Mouse (Mus musculus) macrophage (primary cell): ENCODE measurements around the gene Cald1. TPM values are rescaled to one million over a fixed set of nuclear protein-coding genes. Genes with fewer than 3 reads are reported as not detected.

Source experiments
- H3K27ac ChIP-seq: fragments of 350-480 bp; formaldehyde crosslinking; 2 replicates; pipeline ENCODE4 v1.9.0; 2021
- H3K36me3 ChIP-seq: fragments of 350-480 bp; formaldehyde crosslinking; 2 replicates; pipeline ENCODE4 v1.9.0; 2021; ENCODE audit errors: inconsistent target
- H3K4me3 ChIP-seq: fragments of 350-480 bp; formaldehyde crosslinking; 2 replicates; pipeline ENCODE4 v1.9.0; 2021; ENCODE audit errors: inconsistent target
- H3K79me2 ChIP-seq: fragments of 350-480 bp; formaldehyde crosslinking; 2 replicates; pipeline ENCODE4 v1.9.0; 2021; ENCODE audit errors: inconsistent target
- WGBS: methylation state at CpG from one replicate; pipeline ENCODE4 v1.1.7; 2026; ENCODE audit warnings: inconsistent platforms; ENCODE audit not compliant: missing documents; 5-methylcytosine and 5-hydroxymethylcytosine counted together
- polyA plus RNA-seq: library from polyadenylated mRNA; stranded (reverse); fragments of 250-400 nt; gene quantifications from 3 replicates; pipeline ENCODE4 v1.2.4, GENCODE M21; 2018; ENCODE audit warnings: inconsistent platforms
- total RNA-seq, 78 experiments: library from RNA; depleted of rRNA; stranded (reverse); fragments of 250-400 nt; gene quantifications; 1 replicate in 9 of 78; 2 replicates in 24 of 78; 3 replicates in 43 of 78; 4 replicates in 2 of 78; pipeline ENCODE4 v1.2.4; 2018; ENCODE audit warnings: inconsistent platforms in 56 of 78

Cald1 gene
- total RNA-seq (2018; cell fraction: chromatin; rRNA removed), result 10 to 100 TPM in 1 of 26 experiments, 1 to 10 TPM in 12, under 1 TPM in 10, not detected in 3; 0.25 to 54.6 (median 1.1) TPM
- total RNA-seq (2018; cell fraction: cytosol; rRNA removed), result 1 to 10 TPM in 1 of 26 experiments, under 1 TPM in 25; 0.03 to 1.0 (median 0.46) TPM
- 1 to 10 TPM in 7 of 26 experiments, under 1 TPM in 11, not detected in 8; 0.17 to 9.6 (median 0.76) TPM for total RNA-seq (2018; cell fraction: nucleus; rRNA removed)
- polyA plus RNA-seq, result 0.71 to 4.8 TPM (median 1.5 TPM) in 3 replicates

DNA sequence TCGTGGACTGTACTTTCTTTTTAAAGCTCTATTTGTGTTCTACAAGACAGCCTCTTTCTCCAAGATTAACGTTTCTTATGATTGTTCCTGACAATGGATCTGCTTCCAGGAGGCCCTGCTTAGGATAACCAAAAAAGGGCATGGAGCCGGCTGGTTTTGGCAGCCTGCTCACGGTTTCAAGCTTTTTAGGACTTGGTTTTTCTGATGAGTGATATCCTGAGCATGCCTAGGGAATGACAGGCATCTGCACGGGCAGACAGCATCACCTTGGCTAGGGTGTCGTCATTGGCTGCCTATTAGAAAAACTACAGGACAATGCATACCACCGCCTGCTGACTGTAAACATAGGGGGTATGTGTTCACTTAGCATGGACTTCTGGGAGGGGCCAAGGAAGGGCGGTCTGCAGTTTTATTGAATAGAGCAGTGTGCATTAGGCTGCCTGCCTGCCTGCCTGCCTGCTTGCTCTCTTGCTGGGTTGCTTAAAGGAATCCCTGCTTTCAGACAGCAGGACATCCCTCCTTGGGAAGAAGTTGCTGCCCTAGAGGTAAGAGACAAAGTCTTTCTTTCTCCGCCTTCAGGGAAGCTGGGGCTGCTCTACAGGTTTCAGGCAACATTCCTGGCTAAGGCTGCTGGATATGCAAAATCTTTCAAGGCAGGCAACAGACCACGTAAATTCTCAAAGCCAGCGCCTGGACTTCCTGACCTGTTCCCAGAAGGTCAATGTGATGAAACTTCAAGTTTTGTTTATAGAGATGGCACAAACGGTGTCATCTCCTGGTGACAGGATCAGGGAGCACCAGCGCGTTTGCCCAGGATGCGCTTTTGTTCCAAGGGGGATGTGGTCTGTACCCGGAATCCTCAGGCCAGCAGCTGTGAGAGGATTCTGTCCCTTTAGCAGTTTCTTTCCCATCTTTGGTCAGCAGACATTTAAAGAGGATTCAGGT, at the start of gene Cald1:
Gene Cald1, plus strand, starts transcription at position 380 of the 945 bp plus-strand sequence.
- no peaks in the 10 kb centered on the region for H3K79me2 ChIP-seq
- H3K27ac ChIP-seq, result no peak within 1 kb of the TSS
- WGBS, result 45% methylated on average over 16 of the region's 16 CpGs
- no peak within 1 kb of the TSS for H3K4me3 ChIP-seq
- H3K36me3 ChIP-seq, result no peaks in the 10 kb centered on the region

DNA sequence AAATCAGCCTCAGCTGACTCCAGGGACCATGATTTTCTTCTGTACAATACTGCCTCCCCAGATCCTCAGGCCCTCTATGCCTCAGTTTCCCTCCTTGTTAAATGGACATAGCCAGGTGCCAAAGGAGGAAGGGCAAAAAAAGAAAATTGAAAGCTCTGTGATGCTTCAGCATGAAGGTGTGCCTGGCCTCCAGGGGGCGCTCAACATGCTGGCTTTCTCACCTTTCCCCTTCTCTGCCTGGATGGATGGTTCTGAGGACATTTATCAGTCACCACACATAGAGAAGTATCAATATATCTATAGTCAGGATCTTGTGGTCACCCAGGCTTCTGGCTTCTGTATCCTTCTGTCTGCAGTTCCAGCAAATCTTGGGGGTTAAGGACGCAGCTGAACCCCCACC, 49.3 kb upstream of the Cald1 start:
- no peak overlapping the region for H3K27ac ChIP-seq
- H3K79me2 ChIP-seq, result no peaks in the 10 kb centered on the region
- H3K4me3 ChIP-seq, result no peak overlapping the region
- WGBS, result 46% methylated on average over 2 of the region's 2 CpGs
- H3K36me3 ChIP-seq, result no peaks in the 10 kb centered on the region

DNA sequence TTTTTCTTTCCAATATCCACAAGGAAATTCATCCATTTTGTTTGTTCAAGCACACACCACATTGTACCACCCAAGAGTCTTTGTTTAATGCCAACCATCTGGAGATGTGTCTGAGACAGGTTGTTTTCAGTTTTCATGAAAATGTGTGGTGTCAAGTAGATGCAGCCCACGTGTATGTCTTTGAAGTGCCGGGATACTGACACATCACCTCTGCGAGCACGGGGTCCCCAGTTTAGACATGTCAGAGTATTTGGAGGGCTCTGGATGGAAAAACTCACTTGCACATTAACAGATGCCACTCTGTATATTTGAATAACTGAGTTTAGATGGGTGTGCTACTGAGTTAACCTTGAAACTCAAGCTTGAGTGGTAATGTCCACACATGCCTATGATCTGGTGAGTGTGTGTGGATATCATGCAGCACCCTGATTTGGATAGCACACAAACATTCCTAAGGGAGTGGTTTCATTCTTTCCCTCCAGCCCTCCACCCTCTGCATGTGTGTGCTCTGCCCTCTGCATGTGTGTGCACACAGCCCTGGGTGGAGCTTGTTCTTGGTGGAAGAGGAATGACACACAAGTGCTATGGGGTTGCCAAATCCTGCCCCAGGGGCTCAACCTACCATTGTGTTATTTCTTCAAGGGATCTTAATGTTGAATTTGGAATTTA, 45.7 kb upstream of the Cald1 start:
- H3K4me3 ChIP-seq, result no peak overlapping the region
- WGBS, result 89% methylated on average over 3 of the region's 4 CpGs
- no peaks in the 10 kb centered on the region for H3K36me3 ChIP-seq
- no peaks in the 10 kb centered on the region for H3K79me2 ChIP-seq
- no peak overlapping the region for H3K27ac ChIP-seq

DNA sequence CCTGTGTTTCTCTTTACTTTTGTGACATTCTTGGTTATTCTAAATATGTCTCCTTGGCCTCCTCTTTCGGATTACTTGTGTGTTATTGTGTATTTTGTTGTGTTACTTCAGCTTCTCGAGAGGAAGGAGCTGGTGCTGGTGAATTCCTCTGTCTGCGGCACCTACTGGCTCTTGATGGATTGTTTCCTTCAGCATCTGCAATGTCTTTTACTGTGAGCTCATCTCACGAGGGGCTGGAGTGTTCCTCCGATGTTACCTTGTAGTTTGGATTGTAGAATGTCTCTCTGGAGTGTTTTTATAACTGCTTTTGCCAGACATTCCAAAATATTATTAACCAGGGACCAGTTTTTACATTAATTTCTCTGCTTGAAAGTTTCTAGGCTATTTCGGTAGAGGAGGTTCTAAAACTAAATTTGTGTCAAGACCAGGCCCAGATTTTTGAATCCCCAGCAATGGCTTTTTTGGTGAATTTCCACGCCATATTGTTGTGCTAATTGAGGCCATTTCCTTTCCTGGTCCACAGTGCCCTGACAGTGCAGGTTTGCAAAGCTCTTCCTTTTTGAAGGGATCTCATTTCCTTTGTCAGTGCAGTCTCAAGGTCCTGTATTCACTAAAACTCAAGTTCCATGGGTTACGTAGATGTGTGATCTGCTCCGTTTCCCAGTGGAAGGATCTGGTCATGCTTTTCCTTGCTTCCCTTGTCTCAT, 43.9 kb upstream of the Cald1 start:
- WGBS, result 81% methylated on average over 9 of the region's 9 CpGs
- no peak overlapping the region for H3K27ac ChIP-seq
- no peak overlapping the region for H3K4me3 ChIP-seq
- no peaks in the 10 kb centered on the region for H3K79me2 ChIP-seq
- H3K36me3 ChIP-seq, result no peaks in the 10 kb centered on the region

DNA sequence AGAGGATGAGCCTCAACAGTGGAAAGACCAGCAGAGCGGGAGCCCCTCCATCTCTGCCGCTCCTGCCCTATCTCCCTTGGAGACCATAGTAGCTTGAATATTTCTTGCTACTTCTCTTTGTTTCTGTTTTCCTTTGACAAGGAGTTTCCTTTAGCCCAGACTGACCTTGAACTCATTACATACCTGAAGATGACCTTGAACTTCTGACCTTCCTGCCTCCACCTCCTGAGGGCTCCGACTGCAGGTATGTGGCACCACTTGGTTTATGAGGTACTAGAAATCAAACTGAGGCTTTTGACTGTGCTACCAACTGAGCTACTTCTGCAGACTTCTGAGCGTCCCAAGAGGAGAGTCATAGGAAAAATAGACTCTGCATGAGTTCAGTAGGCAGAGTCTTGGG, 38.8 kb upstream of the Cald1 start:
- Histone ChIP-seq H3K27ac (no peak overlapping the region), H3K36me3 (no peaks in the 10 kb centered on the region), H3K4me3 (no peak overlapping the region), H3K79me2 (no peaks in the 10 kb centered on the region)
- 90% methylated on average over 4 of the region's 4 CpGs for WGBS

DNA sequence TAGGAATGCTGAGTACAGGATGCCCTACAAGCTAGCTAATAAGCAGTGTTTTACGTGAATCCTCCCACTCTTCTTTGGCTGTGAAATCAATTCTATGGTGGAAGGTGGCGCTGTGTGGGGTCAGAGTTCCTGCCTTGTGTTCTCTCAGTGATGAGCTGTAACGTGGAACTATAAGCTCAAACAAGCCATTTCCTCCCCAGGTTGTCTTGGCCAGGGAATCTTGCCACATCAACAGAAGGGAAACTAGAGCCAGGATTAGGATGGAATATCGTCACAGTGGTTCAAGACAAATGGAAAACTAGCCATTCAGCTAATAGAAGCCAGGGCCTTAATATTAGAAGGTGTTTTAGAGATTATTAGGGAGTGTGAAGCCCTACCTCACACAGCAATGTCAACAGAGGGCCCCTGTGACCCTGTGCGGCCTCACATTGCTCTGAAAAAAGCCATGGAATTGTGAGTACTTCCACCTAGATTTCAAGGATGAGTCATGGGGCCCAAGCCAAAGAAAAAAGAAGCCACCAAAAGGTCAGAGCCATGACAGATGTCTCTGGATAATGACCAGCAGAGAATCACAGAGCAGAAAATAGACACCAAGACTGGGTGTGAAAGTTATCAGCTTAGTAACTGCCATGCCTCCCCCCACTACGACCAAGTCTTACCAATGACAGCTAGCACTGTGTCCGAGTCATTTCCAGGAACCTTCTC, 33.0 kb upstream of the Cald1 start:
- H3K4me3 ChIP-seq, result no peak overlapping the region
- H3K27ac ChIP-seq, result no peak overlapping the region
- H3K79me2 ChIP-seq, result no peaks in the 10 kb centered on the region
- no peaks in the 10 kb centered on the region for H3K36me3 ChIP-seq
- 90% methylated on average over 7 of the region's 7 CpGs for WGBS

DNA sequence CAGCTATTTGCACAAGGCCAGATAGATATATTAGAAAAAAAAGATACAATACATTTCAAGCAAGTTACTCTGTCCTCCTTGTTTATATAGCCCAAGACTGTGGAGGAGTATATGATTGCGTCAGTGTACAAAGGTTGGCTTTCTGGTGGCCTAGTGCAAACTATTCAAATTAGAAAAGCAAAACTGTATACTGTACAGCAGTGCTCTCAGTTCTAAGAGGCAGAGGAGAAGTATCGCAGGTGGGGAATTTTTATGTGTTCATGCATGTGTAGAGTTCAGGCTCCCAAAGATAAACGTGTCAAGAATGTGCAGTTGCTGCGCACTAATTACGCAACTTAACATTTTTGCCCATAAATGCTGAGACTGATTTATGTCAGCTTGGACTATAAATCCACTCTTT, 31.0 kb upstream of the Cald1 start:
- Histone ChIP-seq H3K4me3 (no peak overlapping the region), H3K36me3 (no peaks in the 10 kb centered on the region), H3K27ac (no peak overlapping the region), H3K79me2 (no peaks in the 10 kb centered on the region)
- 86% methylated on average over 5 of the region's 5 CpGs for WGBS

DNA sequence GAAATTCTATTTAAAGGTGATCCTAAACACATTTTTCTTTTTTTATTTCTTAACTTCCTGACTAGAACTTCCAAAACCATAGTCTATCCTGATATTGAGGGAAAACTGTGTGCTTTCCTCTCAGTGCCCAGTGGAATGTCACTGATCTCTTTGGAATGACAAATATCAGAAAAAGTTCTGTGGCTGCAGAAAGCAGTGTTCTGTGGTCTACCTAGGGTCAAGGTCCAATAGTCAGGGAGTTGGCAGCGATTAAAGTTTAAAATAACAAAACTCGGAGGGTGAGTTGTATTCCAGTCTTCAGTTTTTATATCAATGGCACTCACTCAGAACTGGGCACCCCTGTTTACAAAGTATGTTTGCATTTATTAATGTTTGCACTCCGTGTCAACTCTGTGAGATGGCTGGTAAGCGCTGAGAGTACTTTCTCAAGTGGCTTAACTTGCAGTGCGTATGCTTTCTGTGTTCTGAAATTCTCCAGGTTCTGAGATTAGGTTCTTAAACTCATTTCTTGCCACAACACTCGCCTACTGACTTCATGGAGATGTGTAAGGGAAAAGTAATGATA, 18.7 kb upstream of the Cald1 start:
- no peak overlapping the region for H3K27ac ChIP-seq
- H3K4me3 ChIP-seq, result no peak overlapping the region
- WGBS, result 97% methylated on average over 6 of the region's 6 CpGs
- H3K79me2 ChIP-seq, result no peaks in the 10 kb centered on the region
- H3K36me3 ChIP-seq, result no peaks in the 10 kb centered on the region

DNA sequence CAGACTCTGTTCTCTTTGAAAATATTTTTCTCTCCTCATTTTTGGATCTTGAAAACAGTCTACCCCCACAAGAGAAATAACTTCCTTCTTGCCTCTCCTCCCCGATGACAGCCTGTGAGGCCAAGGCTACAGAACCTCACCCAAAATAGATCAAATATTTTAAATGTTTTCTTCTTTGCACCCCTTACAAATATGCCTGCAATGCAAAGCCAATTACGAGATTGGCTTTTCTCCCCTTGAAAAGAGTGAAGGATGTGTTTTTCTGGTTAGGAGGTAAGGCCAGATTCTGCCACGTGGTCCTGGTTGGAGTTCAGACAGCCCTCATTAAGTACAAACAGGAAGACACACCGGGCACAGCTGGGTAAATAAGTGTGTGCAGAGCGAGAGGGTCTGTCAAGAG, 14.9 kb upstream of the Cald1 start:
- H3K36me3 ChIP-seq, result no peaks in the 10 kb centered on the region
- H3K79me2 ChIP-seq, result no peaks in the 10 kb centered on the region
- H3K4me3 ChIP-seq, result no peak overlapping the region
- H3K27ac ChIP-seq, result no peak overlapping the region
- 35% methylated on average over 5 of the region's 5 CpGs for WGBS

DNA sequence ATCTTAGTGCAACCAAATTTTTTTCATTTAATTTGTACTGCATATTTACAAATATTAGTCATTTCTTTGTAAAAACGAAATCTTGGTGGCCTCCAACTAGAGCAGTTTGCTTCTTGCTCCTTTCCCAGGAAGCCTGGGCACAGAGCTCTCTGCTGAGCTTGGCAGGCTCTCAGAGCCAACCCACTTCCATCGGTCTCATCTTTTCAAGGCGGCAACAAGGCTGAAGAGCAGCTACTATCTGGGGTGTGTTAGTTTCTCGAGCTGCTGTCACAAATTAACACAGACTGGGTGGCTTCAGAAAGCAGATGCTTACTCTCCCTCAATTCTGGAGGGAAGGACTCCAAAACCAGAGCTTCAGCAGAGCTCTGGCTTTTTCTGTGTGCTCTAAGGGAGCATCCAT, 10.2 kb upstream of the Cald1 start:
- Histone ChIP-seq H3K4me3 (no peak overlapping the region), H3K36me3 (no peaks in the 10 kb centered on the region), H3K79me2 (no peaks in the 10 kb centered on the region), H3K27ac (no peak overlapping the region)
- 74% methylated on average over 4 of the region's 4 CpGs for WGBS

DNA sequence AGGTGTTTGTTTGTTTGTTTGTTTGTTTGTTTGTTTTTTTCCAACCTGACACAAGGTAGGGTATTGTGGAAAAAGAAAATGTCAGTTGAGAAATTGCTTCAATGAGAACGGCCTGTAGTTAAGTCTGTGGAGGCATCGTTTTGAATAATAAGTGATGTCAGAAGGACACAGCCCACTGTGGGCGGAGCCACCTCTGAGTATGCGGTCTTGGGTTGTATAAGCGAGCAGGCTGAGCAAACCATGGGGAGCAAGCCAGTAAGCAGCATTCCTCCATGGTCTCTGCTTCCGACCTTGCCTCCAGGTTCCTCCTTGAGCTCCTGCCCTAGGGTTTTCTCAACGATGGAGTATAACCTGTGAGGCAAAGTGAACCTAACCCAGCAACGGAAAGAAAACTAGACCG, 7.6 kb upstream of the Cald1 start:
- H3K4me3 ChIP-seq, result no peak overlapping the region
- no peak overlapping the region for H3K27ac ChIP-seq
- WGBS, result 96% methylated on average over 9 of the region's 9 CpGs
- no peaks in the 10 kb centered on the region for H3K79me2 ChIP-seq
- no peaks in the 10 kb centered on the region for H3K36me3 ChIP-seq

DNA sequence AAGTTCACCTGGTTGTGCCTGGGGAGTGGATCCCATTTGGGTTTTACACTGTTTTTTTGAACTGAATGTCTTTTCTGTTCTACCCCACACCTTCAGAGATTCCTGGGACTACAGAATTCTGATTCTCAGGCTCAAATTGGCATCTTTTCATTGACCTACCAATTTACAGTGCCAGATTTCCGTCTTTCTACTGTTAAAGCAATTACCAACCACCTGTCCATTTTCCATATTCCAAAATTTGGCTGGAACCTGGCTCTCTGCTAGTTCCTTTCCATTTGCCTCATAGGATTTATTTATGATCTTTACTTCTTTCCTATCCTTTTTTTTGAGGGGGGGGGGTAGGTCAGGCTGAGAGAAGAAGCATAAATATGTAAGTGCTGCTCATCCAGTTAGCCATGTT, 4.9 kb upstream of the Cald1 start:
- Histone ChIP-seq H3K36me3 (no peaks in the 10 kb centered on the region), H3K27ac (no peak overlapping the region), H3K79me2 (no peaks in the 10 kb centered on the region), H3K4me3 (no peak overlapping the region)
- WGBS, result 100% methylated on average over 1 of the region's 1 CpGs

DNA sequence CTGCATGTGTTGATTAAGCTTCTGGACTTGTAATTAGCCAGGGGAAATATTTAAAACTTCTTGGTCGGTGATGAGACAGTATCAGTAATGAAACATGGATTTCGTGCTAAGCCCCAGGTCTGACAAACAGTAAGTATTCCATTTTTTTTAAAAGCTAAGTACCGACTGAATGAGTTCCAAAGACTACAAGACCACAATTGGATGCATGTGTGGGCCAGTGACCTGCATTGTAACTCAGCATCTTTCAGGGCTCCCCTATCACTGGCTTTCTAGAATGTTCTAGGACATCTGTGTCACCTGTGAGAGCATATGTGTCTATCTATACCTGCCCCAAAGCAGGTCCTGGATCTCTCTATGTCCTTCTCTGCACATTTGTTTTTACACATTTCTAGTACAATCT, 984 bp upstream of the Cald1 start:
- H3K27ac ChIP-seq, result no peak overlapping the region
- 86% methylated on average over 3 of the region's 3 CpGs for WGBS

DNA sequence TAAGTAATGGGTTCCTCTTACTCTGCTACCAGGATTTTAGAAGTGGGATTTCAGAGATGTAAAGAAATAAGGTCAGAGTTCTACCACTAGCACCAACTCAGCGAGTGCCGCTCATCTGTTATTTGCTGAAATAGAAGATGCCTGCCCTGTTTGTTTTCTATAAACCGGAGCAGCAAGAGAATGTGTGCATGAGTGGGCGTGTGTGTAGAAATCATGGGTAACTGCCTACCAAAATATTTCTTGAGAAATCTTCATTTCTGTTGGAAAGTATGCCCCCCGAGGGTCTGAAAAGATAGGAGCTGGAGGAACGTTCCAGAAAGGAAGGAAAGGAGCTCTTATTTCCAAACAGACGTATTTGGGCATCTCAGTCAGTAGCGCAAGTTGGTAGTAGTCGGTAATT, 871 bp downstream of the Cald1 start:
- H3K4me3 ChIP-seq, result no peak overlapping the region
- no peaks in the 10 kb centered on the region for H3K79me2 ChIP-seq
- no peak overlapping the region for H3K27ac ChIP-seq
- 70% methylated on average over 9 of the region's 9 CpGs for WGBS
- H3K36me3 ChIP-seq, result no peaks in the 10 kb centered on the region

More for the DNA sequence above, 984 bp upstream of the Cald1 start:
- Histone ChIP-seq H3K4me3 (no peak overlapping the region), H3K79me2 (no peaks in the 10 kb centered on the region), H3K36me3 (no peaks in the 10 kb centered on the region)
